Mouse (Mus musculus) CD4-positive, CD25-positive, alpha-beta regulatory T cell, adult 4 months (primary cell): ENCODE results near the gene Prkn. TPM values are rescaled to one million over a fixed set of nuclear protein-coding genes. Genes with fewer than 3 reads are reported as not detected.

Source experiments
- ATAC-seq: one replicate; pipeline ENCODE4 v1.8.0; 2017
- polyA plus RNA-seq, 2 experiments: library from polyadenylated mRNA; unstranded; fragments of 100-300 nt; shearing (Covaris generic); gene quantifications; one replicate each; pipeline ENCODE4 v1.2.1; 2017

The Prkn gene
- polyA plus RNA-seq, 2 experiments from 2014 or later, result 0.32 TPM; not detected in 1

DNA sequence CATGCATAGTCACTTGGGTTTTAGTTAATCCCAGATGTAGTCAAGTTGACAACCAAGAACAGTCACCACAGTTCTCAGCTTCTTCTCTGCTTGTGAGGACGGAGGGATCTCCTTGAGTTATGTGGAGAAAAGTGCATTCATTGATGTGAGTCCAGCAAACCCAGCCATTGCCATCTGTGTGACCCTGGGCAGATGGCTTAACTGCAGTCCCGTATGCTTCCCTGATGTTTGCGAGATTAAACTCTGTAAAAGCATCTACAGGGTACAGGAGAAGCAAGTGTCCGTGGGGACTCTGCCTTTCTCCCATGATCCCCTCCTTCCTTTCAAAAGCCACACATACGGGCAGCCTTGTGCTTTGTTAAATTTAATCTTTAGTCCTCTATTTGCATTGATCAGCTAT, 157.1 kb downstream of the Prkn start:
- no peak for ATAC-seq

- no peak for ATAC-seq
Measured at GRCm38 (mm10) chr17:11023371-11023770, 183.2 kb downstream of the Prkn start.

DNA sequence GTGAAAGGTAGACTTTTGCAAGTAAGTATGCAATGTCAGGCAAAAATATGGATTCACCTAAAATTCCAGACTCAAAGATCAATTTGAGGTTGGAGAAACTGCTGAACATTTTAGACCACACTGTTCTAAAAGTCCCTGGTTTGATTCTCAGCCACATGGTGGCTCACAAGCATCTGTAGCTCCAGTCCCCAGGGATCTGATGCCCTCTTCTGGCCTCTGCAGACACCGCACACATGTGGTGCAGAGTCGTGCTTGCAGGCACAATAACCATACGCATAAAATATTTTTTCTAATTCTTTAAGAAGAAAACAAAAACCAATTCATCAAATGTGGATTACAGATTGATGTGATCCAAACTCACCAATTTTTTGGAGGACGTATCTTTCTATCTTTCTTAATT, 189.2 kb downstream of the Prkn start:
- ATAC-seq, result no peak

- ATAC-seq, result no peak
Measured at GRCm38 (mm10) chr17:11030936-11031335, 190.8 kb downstream of the Prkn start.

GRCm38 (mm10) chr17:11032366-11032765, 192.2 kb downstream of the Prkn start:
- ATAC-seq, result no peak

- ATAC-seq, result no peak
Measured at GRCm38 (mm10) chr17:11033594-11033993, 193.4 kb downstream of the Prkn start.

DNA sequence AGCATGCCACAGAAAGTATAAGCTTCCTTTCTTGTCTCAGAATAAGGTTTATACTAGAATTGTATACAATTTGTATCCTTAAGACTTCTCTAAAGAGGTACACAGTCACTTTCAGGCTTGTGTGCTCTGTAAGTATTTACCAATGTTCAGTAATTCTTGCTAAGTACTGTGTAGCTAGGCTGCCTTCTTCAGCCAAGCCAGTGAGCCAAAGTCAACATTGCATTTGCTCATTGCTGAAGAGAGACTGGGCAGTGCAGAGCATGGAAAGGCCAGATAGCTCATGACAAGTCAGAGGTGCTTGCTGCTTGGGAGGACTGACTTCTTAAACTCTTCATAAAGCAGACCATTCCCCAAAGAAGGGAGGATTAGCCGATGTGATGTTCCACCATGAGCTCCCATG, 198.1 kb downstream of the Prkn start:
- no peak for ATAC-seq

- ATAC-seq, result no peak
Measured at GRCm38 (mm10) chr17:11058986-11059385, 218.8 kb downstream of the Prkn start.

- ATAC-seq, result no peak
Measured at GRCm38 (mm10) chr17:11067076-11067703, 227.0 kb downstream of the Prkn start.

GRCm38 (mm10) chr17:11067704-11068475, 227.7 kb downstream of the Prkn start:
- ATAC-seq, result no peak

DNA sequence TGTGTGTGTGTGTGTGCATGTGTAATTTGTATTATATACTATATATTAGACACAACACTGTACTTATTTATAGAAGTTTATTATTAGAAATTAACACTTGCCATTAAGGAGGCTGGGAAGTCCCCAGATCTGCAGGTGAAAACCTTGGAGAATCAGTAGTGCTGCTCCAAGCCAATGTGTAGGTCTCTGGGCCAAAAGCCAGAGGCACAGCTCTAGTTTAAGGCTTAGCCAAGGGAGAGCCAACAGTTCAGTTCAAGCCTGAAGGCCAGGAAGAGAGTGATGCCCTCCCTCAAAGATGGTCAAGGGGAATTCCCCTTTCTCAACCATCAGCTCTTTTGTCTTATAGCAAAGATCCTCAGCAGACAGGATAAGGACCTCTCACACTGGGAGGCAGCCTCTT, 230.8 kb downstream of the Prkn start:
- no peak for ATAC-seq

DNA sequence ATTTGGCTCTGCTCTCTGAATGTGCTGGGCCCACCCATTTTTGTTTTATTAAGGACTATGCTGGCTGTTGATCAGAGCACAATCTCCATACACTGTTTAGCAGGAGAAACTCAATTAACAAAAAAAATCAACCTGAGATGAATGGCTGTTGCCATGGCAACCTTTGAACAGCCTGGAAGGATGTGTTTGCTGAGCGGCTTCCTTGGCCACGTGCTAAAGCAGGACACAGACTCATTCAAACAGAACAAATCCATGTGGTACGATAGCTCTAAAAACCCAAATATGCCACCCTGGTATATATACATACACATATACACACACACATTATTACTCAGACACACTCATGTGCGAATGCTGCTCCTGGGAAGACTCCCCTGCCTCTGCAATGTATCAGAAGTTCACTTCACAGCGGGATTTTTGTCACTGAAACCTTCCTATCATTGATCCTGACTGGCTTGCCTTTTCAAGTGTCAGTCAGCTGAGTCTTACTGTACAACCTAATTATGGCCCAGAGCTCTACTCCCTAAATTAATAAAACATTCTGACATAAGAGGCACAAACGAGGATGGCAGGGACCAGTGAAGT, 236.2 kb downstream of the Prkn start:
- ATAC-seq, result no peak

- no peak for ATAC-seq
Measured at GRCm38 (mm10) chr17:11086492-11086891, 246.3 kb downstream of the Prkn start.

DNA sequence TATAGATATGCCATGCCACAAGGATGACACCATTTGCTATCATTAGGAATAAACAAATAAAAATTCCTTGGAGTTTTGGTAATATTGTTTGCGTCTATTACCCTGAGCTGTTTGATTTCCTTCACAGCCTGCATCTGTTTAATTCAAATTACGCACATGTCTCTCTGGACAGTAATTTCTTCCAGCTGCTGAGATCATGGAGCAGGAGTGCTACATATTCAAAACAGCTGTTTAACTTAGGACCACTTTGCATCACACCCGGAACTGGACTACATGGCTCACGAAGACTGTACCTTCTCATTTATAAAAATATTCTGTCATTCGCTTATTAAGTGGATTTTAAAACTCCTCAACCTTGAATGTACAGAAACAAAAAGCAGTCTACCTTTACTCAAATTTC, 246.9 kb downstream of the Prkn start:
- ATAC-seq, result no peak

GRCm38 (mm10) chr17:11087823-11088222, 247.6 kb downstream of the Prkn start:
- no peak for ATAC-seq

DNA sequence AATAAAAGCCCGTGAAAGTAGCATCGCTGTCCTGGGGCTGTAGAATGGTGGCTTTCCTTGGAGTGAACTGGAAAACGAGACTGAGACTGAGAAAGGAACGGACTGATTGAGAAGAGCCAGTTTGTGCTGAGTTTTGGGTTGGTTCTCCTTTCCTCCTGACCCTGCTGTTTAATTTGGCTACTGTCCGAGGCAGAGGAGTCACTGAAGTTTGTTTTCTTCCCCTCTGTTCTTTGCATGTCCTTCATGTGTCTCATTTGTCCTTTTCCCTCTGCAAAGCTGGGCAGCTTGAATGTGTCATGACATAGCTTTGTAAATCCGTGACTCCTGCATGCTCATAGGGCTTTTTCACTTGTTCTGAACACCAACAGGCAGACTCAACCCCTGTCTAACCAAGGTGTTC, 249.2 kb downstream of the Prkn start:
- ATAC-seq, result no peak

GRCm38 (mm10) chr17:11092900-11093299, 252.7 kb downstream of the Prkn start:
- ATAC-seq, result no peak

- ATAC-seq, result no peak
Measured at GRCm38 (mm10) chr17:11093321-11093720, 253.1 kb downstream of the Prkn start.

GRCm38 (mm10) chr17:11107007-11107406, 266.8 kb downstream of the Prkn start:
- ATAC-seq, result no peak

- ATAC-seq, result no peak
Measured at GRCm38 (mm10) chr17:11107916-11108315, 267.7 kb downstream of the Prkn start.

DNA sequence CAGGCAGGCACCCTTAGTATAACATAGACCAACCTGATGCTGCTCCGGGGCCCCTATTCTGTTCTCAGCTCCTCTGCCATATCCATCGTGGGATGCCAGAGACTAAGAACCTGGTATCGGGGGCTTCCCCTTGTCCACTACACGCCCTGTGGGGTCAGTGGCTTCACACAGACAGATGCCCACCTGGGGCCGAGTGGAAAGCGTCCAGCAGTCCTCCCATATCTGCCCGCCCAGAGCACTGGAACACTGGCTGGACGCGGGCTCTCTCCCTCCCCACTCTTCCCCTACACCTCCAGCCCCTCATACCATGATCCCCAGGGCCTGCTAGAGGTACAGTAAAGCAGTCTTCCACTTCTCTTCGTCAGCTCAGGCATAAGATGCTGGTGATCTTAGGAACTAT, 277.3 kb downstream of the Prkn start:
- no peak for ATAC-seq

- no peak for ATAC-seq
Measured at GRCm38 (mm10) chr17:11124048-11124447, 283.9 kb downstream of the Prkn start.

- ATAC-seq, result no peak
Measured at GRCm38 (mm10) chr17:11127217-11127616, 287.0 kb downstream of the Prkn start.

DNA sequence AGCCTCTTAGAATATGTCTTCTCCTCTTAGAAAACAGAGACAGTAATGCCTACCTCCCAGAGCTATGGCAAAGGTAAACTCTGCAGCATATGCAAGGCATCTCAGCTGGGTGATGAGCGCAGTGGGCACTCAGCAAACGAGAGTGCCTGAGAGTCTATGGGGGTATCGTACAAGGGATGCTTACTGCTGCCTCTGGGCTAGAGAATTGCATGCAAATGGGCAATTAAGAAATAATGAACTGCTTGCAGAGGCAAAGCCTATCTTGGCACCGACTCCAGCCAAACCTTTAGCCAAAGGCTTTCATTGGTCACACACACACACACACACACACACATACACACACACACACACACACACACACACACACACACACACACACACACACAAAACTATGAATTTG, 290.7 kb downstream of the Prkn start:
- ATAC-seq, result no peak
